Mouse (Mus musculus) heart, embryonic 13.5 days (tissue): ENCODE measurements around the gene Mllt1. TPM values are rescaled to one million over a fixed set of nuclear protein-coding genes. Genes with fewer than 3 reads are reported as not detected.

ENCODE experiments used
- ATAC-seq: fragments of 200-750 bp; cut with Nextera tagmentation; 2 replicates; pipeline ENCODE4 v1.8.0; 2017; ENCODE audit warnings: moderate TSS enrichment; ENCODE audit not compliant: insufficient number of reproducible peaks, low FRiP score, low TSS enrichment; ENCODE audit errors: extremely low read depth
- H3K27ac ChIP-seq: fragments of 300-500 bp; sonication (generic); replicated peaks from 2 replicates; pipeline ENCODE4 v1.5.1; 2015; ENCODE audit warnings: moderate library complexity, mild to moderate bottlenecking, inconsistent platforms
- H3K27me3 ChIP-seq: fragments of 300-500 bp; sonication (generic); replicated peaks from 2 replicates; pipeline ENCODE4 v1.6.1; 2015; ENCODE audit warnings: mild to moderate bottlenecking, inconsistent platforms
- H3K36me3 ChIP-seq: fragments of 300-500 bp; sonication (generic); 2 replicates; pipeline ENCODE4 v1.6.1; 2015; ENCODE audit warnings: mild to moderate bottlenecking, inconsistent platforms
- H3K4me1 ChIP-seq: fragments of 300-500 bp; sonication (generic); 2 replicates; pipeline ENCODE4 v1.6.1; 2015; ENCODE audit warnings: inconsistent platforms
- H3K4me2 ChIP-seq: fragments of 300-500 bp; sonication (generic); 2 replicates; pipeline ENCODE4 v1.6.1; 2015; ENCODE audit warnings: inconsistent platforms, mild to moderate bottlenecking, moderate library complexity
- H3K4me3 ChIP-seq: fragments of 300-500 bp; sonication (generic); 2 replicates; pipeline ENCODE4 v1.5.1; 2015; ENCODE audit warnings: moderate library complexity, mild to moderate bottlenecking, inconsistent platforms
- H3K9ac ChIP-seq: fragments of 300-500 bp; sonication (generic); 2 replicates; pipeline ENCODE4 v1.6.1; 2015; ENCODE audit warnings: inconsistent platforms, mild to moderate bottlenecking, moderate library complexity
- H3K9me3 ChIP-seq: fragments of 300-500 bp; sonication (generic); 2 replicates; pipeline ENCODE4 v1.6.1; 2016; ENCODE audit warnings: inconsistent platforms
- WGBS: fragments of 180-500 bp; shearing (Covaris S2); methylation state at CpG from one replicate; pipeline ENCODE4 v1.1.7; 2015; ENCODE audit warnings: mixed read lengths; 5-methylcytosine and 5-hydroxymethylcytosine counted together
- polyA plus RNA-seq: library from polyadenylated mRNA; unstranded; fragments of >200 nt; fragmentation: Nextera tagmentation; extraction: Ambion mirVana; gene quantifications from 2 replicates; pipeline ENCODE4 v1.2.1, GENCODE M21; 2015

Gene Mllt1
- polyA plus RNA-seq, 1 experiment from 2014 or later = 34.8 TPM

GRCm38 (mm10) chr17:56858216-56858615 lies 77.0 kb downstream of the Mllt1 start:
- no peak for ATAC-seq
- Histone ChIP-seq H3K4me3 (no peak overlapping the region), H3K36me3 (no peaks in the 10 kb centered on the region), H3K27me3 (no peaks in the 10 kb centered on the region), H3K4me1 (peaks cover 19% of the 10 kb centered on the region), H3K9ac (peak overlapping the region; percentile 28; the same call in 1 of the 2 replicates), H3K27ac (peak overlapping the region; percentile 86), H3K9me3 (no peaks in the 10 kb centered on the region), H3K4me2 (no peak overlapping the region)
- 51% methylated on average over 4 of the region's 4 CpGs for WGBS

GRCm38 (mm10) chr17:56855421-56855820 lies 79.8 kb downstream of the Mllt1 start:
- no peaks in the 10 kb centered on the region for H3K27me3 ChIP-seq
- no peaks in the 10 kb centered on the region for H3K9me3 ChIP-seq
- WGBS = 77% methylated on average over 3 of the region's 3 CpGs
- no peaks in the 10 kb centered on the region for H3K36me3 ChIP-seq
- no peak overlapping the region for H3K9ac ChIP-seq
- no peak for ATAC-seq
- no peak overlapping the region for H3K27ac ChIP-seq
- H3K4me1 ChIP-seq = peaks cover 15% of the 10 kb centered on the region
- H3K4me2 ChIP-seq = no peak overlapping the region
- H3K4me3 ChIP-seq = no peak overlapping the region

GRCm38 (mm10) chr17:56851167-56851566 lies 84.0 kb downstream of the Mllt1 start:
- H3K9ac ChIP-seq = no peak overlapping the region

GRCm38 (mm10) chr17:56849710-56850109 lies 85.5 kb downstream of the Mllt1 start:
- ATAC-seq = no peak
- Histone ChIP-seq H3K27me3 (peaks cover 12% of the 10 kb centered on the region; the same call in 1 of the 2 replicates), H3K36me3 (no peaks in the 10 kb centered on the region), H3K9me3 (no peaks in the 10 kb centered on the region), H3K4me1 (no peaks in the 10 kb centered on the region), H3K4me3 (no peak overlapping the region), H3K27ac (no peak overlapping the region), H3K9ac (no peak overlapping the region), H3K4me2 (no peak overlapping the region)
- 80% methylated on average over 13 of the region's 13 CpGs for WGBS

More at GRCm38 (mm10) chr17:56851167-56851566, 84.0 kb downstream of the Mllt1 start:
- Histone ChIP-seq H3K4me3 (no peak overlapping the region), H3K36me3 (no peaks in the 10 kb centered on the region), H3K27ac (no peak overlapping the region), H3K4me1 (no peaks in the 10 kb centered on the region), H3K9me3 (no peaks in the 10 kb centered on the region), H3K4me2 (no peak overlapping the region), H3K27me3 (peaks cover 12% of the 10 kb centered on the region; the same call in 1 of the 2 replicates)
- ATAC-seq = no peak
- WGBS = 55% methylated on average over 3 of the region's 3 CpGs

GRCm38 (mm10) chr17:56848785-56849184 lies 86.4 kb downstream of the Mllt1 start:
- no peak overlapping the region for H3K9ac ChIP-seq
- H3K27ac ChIP-seq = no peak overlapping the region
- H3K4me1 ChIP-seq = no peaks in the 10 kb centered on the region
- no peak overlapping the region for H3K4me2 ChIP-seq
- H3K9me3 ChIP-seq = no peaks in the 10 kb centered on the region
- peaks cover 12% of the 10 kb centered on the region; the same call in 1 of the 2 replicates for H3K27me3 ChIP-seq
- WGBS = 75% methylated on average over 5 of the region's 5 CpGs
- no peaks in the 10 kb centered on the region for H3K36me3 ChIP-seq
- no peak for ATAC-seq
- no peak overlapping the region for H3K4me3 ChIP-seq

GRCm38 (mm10) chr17:56843678-56844077 lies 91.5 kb downstream of the Mllt1 start:
- Histone ChIP-seq H3K36me3 (no peaks in the 10 kb centered on the region), H3K27me3 (peaks cover 8% of the 10 kb centered on the region; the same call in 1 of the 2 replicates), H3K4me1 (no peaks in the 10 kb centered on the region), H3K4me2 (no peak overlapping the region), H3K27ac (no peak overlapping the region), H3K4me3 (no peak overlapping the region), H3K9ac (no peak overlapping the region), H3K9me3 (no peaks in the 10 kb centered on the region)
- WGBS = 67% methylated on average over 5 of the region's 5 CpGs
- ATAC-seq = no peak

Other genes starting within 250 kb of the Mllt1 start
- 783 and 886 TPM in 2 replicates for gene Ndufa11, start 217.6 kb downstream of the Mllt1 start, polyA plus RNA-seq
- 12.7 and 13.3 TPM in 2 replicates for gene Vmac, start 217.4 kb downstream of the Mllt1 start, polyA plus RNA-seq
- 7.9 and 8.6 TPM in 2 replicates for gene Nrtn, start 177.9 kb downstream of the Mllt1 start, polyA plus RNA-seq
- gene Dus3l, start 170.7 kb downstream of the Mllt1 start, polyA plus RNA-seq = 31.9 and 33.2 TPM in 2 replicates
- 0.78 and 1.0 TPM in 2 replicates for gene Prr22, start 165.2 kb downstream of the Mllt1 start, polyA plus RNA-seq
- gene Rfx2, start 104.4 kb downstream of the Mllt1 start, polyA plus RNA-seq = 4.7 and 4.9 TPM in 2 replicates
- not detected in 2 replicates for gene Acsbg2, start 61.0 kb downstream of the Mllt1 start, polyA plus RNA-seq
- 0.24 and 0.37 TPM in 2 replicates for gene 1700061G19Rik, start 59.9 kb downstream of the Mllt1 start, polyA plus RNA-seq
- 0.06 TPM in 1 of 2 replicates, not detected in the other for gene Acer1, start 46.7 kb upstream of the Mllt1 start, polyA plus RNA-seq
- gene Clpp, start 54.9 kb upstream of the Mllt1 start, polyA plus RNA-seq = 110 and 125 TPM in 2 replicates
- 45.7 and 56.8 TPM in 2 replicates for gene Alkbh7, start 61.9 kb upstream of the Mllt1 start, polyA plus RNA-seq
- gene Pspn, start 64.6 kb upstream of the Mllt1 start, polyA plus RNA-seq = 0.35 TPM in 1 of 2 replicates, not detected in the other
- gene Gtf2f1, start 75.9 kb upstream of the Mllt1 start, polyA plus RNA-seq = 32.8 and 35.1 TPM in 2 replicates
- 0.37 and 0.48 TPM in 2 replicates for gene Gm17949, start 76.1 kb upstream of the Mllt1 start, polyA plus RNA-seq
- gene Khsrp, start 96.1 kb upstream of the Mllt1 start, polyA plus RNA-seq = 29.0 and 30.5 TPM in 2 replicates
- not detected in 2 replicates for gene Slc25a41, start 106.2 kb upstream of the Mllt1 start, polyA plus RNA-seq
- 2.3 and 2.5 TPM in 2 replicates for gene Crb3, start 123.7 kb upstream of the Mllt1 start, polyA plus RNA-seq
- 13.2 and 14.0 TPM in 2 replicates for gene Slc25a23, start 124.4 kb upstream of the Mllt1 start, polyA plus RNA-seq
- gene Dennd1c, start 143.1 kb upstream of the Mllt1 start, polyA plus RNA-seq = 1.0 and 1.7 TPM in 2 replicates
- gene Tubb4a, start 152.4 kb upstream of the Mllt1 start, polyA plus RNA-seq = 7.9 and 9.7 TPM in 2 replicates
- gene Tnfsf9, start 169.9 kb upstream of the Mllt1 start, polyA plus RNA-seq = 3.2 and 4.7 TPM in 2 replicates
- gene Cd70, start 214.4 kb upstream of the Mllt1 start, polyA plus RNA-seq = not detected in 2 replicates